Mouse (Mus musculus): ENCODE results near the gene Chrna3. TPM values are rescaled to one million over a fixed set of nuclear protein-coding genes. Genes with fewer than 3 reads are reported as not detected.

Gene Chrna3
- total and polyA plus RNA-seq, 3 experiments, result not detected

DNA sequence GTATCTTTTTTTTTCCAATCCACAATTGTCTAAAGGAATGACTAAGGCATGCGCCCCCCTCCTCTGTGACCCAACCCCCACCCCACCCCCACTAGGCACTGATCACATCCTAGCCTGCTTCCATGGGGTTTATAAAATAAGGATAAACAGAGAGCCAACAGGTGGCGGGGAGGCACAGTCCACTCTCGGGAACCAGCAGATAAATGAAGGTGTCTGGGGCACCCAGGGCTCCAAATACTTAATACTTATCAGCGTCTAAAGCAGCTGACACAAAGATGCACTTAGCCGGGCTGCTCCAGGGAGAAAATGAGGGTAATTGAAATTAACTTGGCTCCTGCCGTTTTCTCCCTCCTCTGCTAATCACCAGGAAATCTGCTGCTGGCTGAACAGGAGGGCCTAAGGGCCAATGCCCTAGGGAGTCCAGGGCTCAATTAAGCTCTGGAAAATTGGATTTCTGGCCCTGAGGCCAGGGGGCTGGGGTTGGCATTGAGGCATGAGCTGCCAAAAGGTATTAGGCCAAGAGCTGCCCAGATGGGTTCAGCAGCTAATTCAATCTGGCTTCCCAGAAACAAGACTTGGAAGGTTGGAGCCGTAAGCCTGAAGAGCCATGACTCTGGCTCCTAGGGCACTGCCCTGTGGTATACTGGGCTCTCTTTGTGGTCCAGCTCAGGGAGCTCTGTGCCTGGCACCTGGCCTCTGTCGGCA is 41.0 kb upstream of the Chrna3 start:
- TF ChIP-seq ZC3H11A (IDR thresholded peaks at IDR 0.05; ENCODE audit: low read depth, low read length) (no peak), MYC (IDR thresholded peaks at IDR 0.05; ENCODE audit: low read depth, low read length) (no peak), ZKSCAN1 (IDR thresholded peaks at IDR 0.05; ENCODE audit: low read depth, low read length) (no peak), MAFK (IDR thresholded peaks at IDR 0.05; ENCODE audit: borderline replicate concordance, low read depth, low read length) (no peak), TCF12 (IDR thresholded peaks at IDR 0.05; ENCODE audit: low read depth, low read length) (no peak), POLR2AphosphoS5 (IDR thresholded peaks at IDR 0.05; ENCODE audit: borderline replicate concordance, low read depth, low read length) (no peak), USF1 (IDR thresholded peaks at IDR 0.05; ENCODE audit: low read depth, low read length) (no peak)
- H3K27me3 ChIP-seq (ENCODE audit: control insufficient read depth in 1 of 2, insufficient read depth in 2 of 2, low read length in 2 of 2), result no peaks in the 10 kb centered on the region
- H3K79me2 ChIP-seq (ENCODE audit: control insufficient read depth, insufficient read depth, low read length, poor library complexity), result no peaks in the 10 kb centered on the region
- H3K27ac ChIP-seq (ENCODE audit: control insufficient read depth, low read depth, low read length), result no peak overlapping the region
- no peak overlapping the region for H3K9ac ChIP-seq (ENCODE audit: control insufficient read depth, low read depth, low read length, poor library complexity, severe bottlenecking)
- no peak overlapping the region for H3K4me3 ChIP-seq (ENCODE audit: control insufficient read depth in 1 of 2, insufficient read depth in 1 of 2, low read depth in 2 of 2, low read length in 2 of 2)
- H3K4me1 ChIP-seq (ENCODE audit: control insufficient read depth in 1 of 2, insufficient read depth in 2 of 2, low read length in 2 of 2), result peaks cover 0 to 7% of the 10 kb centered on the region in 2 experiments; a peak in 1 of 4 replicates
- H3K36me3 ChIP-seq (ENCODE audit: control insufficient read depth in 1 of 2, insufficient read depth in 2 of 2, low read length in 2 of 2), result peaks cover 0 to 3% of the 10 kb centered on the region in 2 experiments; a peak in 1 of 4 replicates
- DNase-seq (ENCODE audit: low read depth, low spot score), result no peak
- H3K9me3 ChIP-seq (replicated peaks; ENCODE audit: insufficient read depth, low read length), result no peaks in the 10 kb centered on the region

DNA sequence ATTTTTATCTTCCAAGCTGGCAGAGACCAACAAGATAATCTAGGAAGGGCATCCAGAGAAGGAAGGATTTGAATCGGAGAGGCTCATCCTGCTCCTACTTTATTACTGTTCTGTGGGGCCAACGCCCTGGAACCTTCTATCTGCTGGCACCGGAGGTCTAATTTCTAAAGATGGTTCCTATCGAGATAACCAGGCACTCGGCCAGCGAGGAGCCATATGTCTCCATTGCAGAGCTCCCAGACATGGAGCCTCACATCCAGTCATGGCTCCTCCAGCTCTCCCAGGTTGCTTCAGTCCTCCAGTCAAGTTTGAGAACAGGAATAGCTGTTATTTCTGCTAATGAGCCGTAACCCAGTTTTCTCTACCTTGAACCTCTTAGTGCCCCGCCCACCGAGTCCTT is 38.9 kb upstream of the Chrna3 start:
- DNase-seq (ENCODE audit: low read depth, low spot score), result peak; percentile 12
- H3K79me2 ChIP-seq (ENCODE audit: control insufficient read depth, insufficient read depth, low read length, poor library complexity), result no peaks in the 10 kb centered on the region
- H3K4me3 ChIP-seq (ENCODE audit: control insufficient read depth in 1 of 2, insufficient read depth in 1 of 2, low read depth in 2 of 2, low read length in 2 of 2), result no peak overlapping the region
- no peak overlapping the region for H3K27ac ChIP-seq (ENCODE audit: control insufficient read depth, low read depth, low read length)
- H3K4me1 ChIP-seq (ENCODE audit: control insufficient read depth in 1 of 2, insufficient read depth in 2 of 2, low read length in 2 of 2), result peaks cover 0 to 7% of the 10 kb centered on the region in 2 experiments; a peak in 1 of 4 replicates
- no peaks in the 10 kb centered on the region for H3K9me3 ChIP-seq (replicated peaks; ENCODE audit: insufficient read depth, low read length)
- 0 out of 2 replicates have a peak, but pooled peaks have one; percentile 31 for TF ChIP-seq TBP (IDR thresholded peaks at IDR 0.05; ENCODE audit: low read depth, low read length)
- TF ChIP-seq NRF1 (IDR thresholded peaks at IDR 0.05; ENCODE audit: insufficient read depth, low read depth, low read length, poor library complexity, severe bottlenecking), result no peak
- no peak overlapping the region for H3K9ac ChIP-seq (ENCODE audit: control insufficient read depth, low read depth, low read length, poor library complexity, severe bottlenecking)
- peaks cover 0 to 3% of the 10 kb centered on the region in 2 experiments; a peak in 1 of 4 replicates for H3K36me3 ChIP-seq (ENCODE audit: control insufficient read depth in 1 of 2, insufficient read depth in 2 of 2, low read length in 2 of 2)
- peaks cover 0 to 3% of the 10 kb centered on the region in 2 experiments; a peak in 1 of 4 replicates for H3K27me3 ChIP-seq (ENCODE audit: control insufficient read depth in 1 of 2, insufficient read depth in 2 of 2, low read length in 2 of 2)

DNA sequence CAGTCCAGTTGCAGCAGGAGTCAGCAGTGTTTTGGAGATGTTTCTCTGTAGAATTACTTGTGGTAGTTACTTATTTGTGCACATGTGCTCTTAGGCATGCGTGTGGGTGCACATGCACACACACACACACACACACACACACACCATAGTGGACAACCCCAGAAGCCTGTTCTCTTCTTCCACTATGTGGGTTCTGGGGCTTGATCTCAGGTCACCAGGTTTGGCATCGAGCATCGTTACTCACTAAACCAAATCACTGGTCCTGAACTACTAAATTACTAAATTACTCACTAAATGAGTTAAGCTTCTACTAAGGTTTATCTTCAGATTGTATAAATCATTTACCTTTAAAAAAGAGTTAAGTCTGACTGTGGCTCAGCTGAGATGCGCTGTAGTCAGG is 31.7 kb upstream of the Chrna3 start:
- Histone ChIP-seq H3K9ac (ENCODE audit: control insufficient read depth, low read depth, low read length, poor library complexity, severe bottlenecking) (no peak overlapping the region), H3K27ac (ENCODE audit: control insufficient read depth, low read depth, low read length) (no peak overlapping the region), H3K36me3 (ENCODE audit: control insufficient read depth in 1 of 2, insufficient read depth in 2 of 2, low read length in 2 of 2) (no peaks in the 10 kb centered on the region), H3K79me2 (ENCODE audit: control insufficient read depth, insufficient read depth, low read length, poor library complexity) (no peaks in the 10 kb centered on the region), H3K4me3 (ENCODE audit: control insufficient read depth in 1 of 2, insufficient read depth in 1 of 2, low read depth in 2 of 2, low read length in 2 of 2) (no peak overlapping the region), H3K27me3 (ENCODE audit: control insufficient read depth in 1 of 2, insufficient read depth in 2 of 2, low read length in 2 of 2) (peaks cover 0 to 3% of the 10 kb centered on the region in 2 experiments; a peak in 2 of 4 replicates), H3K4me1 (ENCODE audit: control insufficient read depth in 1 of 2, insufficient read depth in 2 of 2, low read length in 2 of 2) (no peaks in the 10 kb centered on the region), H3K9me3 (replicated peaks; ENCODE audit: insufficient read depth, low read length) (no peaks in the 10 kb centered on the region)
- TF ChIP-seq TAL1 (IDR thresholded peaks at IDR 0.05; ENCODE audit: low read length), result no peak
- TF ChIP-seq MAFK (IDR thresholded peaks at IDR 0.05; ENCODE audit: borderline replicate concordance, low read depth, low read length), result no peak
- no peak for TF ChIP-seq POLR2A (IDR thresholded peaks at IDR 0.05; ENCODE audit: control insufficient read depth in 1 of 2, insufficient read depth in 1 of 2, low read depth in 1 of 2, low read length in 2 of 2, poor library complexity in 1 of 2)
- no peak for TF ChIP-seq TBP (IDR thresholded peaks at IDR 0.05; ENCODE audit: low read depth, low read length)
- TF ChIP-seq POLR2AphosphoS5 (IDR thresholded peaks at IDR 0.05; ENCODE audit: borderline replicate concordance, low read depth, low read length), result no peak
- no peak for TF ChIP-seq ETS1 (IDR thresholded peaks at IDR 0.05; ENCODE audit: low read depth, low read length)
- no peak for TF ChIP-seq MEF2A (IDR thresholded peaks at IDR 0.05; ENCODE audit: extremely low read depth, insufficient replicate concordance, low read depth, low read length, poor library complexity, severe bottlenecking)
- TF ChIP-seq JUND (IDR thresholded peaks at IDR 0.05; ENCODE audit: low read depth, low read length), result no peak
- TF ChIP-seq NELFE (IDR thresholded peaks at IDR 0.05; ENCODE audit: low read depth, low read length), result no peak
- DNase-seq (ENCODE audit: low read depth, low spot score), result no peak

Data from MEL (cell line).